Mouse (Mus musculus): ENCODE results near the gene Zc3h18.

Zc3h18 gene

DNA sequence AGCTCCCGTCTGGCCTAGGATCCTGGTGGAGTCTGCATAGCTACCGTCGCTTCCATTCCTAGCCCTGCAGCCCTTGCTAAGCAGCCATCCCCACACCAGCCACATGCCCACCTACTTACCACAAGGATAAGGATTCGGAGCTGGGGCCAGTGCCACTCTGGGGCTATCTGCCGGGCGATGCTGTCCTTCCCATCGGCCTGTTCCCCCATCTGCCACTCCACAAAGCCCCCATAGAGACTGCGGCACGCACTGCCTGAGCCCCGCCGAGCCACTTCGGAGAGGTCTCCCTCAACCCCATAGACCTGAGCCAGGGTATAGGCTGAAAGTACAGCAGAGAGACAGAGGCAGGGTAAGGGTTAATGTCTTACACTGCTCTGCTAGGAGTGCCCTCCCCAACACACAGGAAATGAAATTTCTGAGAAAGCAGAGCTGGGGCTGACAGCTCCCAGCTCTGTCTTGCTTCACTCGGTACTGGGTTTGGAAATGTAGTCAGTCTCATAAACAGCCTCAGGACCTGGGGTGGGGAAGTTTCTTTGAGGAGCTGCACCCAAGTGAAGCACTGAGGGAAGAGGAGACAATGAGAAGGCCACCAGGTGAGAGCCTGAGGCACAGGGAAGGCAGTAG lies 61.4 kb downstream of the Zc3h18 start:
- DNase-seq (ENCODE audit: low spot score) = no peak

DNA sequence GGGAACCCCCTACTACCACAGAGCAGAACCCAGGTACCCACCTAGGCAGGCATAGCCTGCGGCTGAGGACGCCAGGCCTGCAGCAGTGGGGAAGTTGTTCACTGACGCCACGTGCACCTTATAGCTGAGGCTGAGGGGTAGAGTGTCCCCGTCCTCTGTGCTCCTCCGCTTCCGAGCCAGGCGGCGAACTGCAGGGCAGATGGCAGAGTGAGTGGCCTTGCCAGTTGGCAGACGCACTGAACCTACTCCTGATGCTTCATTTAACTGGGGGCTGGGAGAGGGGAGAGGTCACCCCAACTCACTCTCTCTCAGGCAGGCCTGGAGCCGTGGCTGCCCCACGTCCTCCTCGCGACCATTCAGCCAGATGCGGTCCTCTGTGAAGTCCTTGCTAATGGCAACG lies 62.9 kb downstream of the Zc3h18 start:
- DNase-seq (ENCODE audit: low spot score) = no peak

DNA sequence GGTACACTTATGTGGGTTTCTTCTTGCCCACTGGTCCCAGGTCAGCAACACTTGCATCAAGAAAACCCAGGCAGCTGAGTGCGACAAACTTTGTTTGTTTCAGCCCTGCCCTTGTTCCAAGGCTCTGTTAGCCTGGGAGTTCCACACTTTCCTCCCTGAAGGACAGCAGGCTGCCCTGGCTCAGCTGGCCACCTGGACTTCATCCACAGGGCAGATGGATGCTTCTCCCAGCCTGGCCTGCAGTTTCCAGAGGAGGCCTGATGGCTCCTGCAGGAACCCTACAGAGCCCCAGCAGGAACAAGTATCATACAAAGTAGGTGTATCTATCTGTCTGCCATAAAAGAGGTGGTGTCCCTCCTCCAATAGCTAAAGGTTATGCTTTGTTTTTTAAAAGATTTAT lies 64.9 kb downstream of the Zc3h18 start:
- no peak for DNase-seq (ENCODE audit: low spot score)

DNA sequence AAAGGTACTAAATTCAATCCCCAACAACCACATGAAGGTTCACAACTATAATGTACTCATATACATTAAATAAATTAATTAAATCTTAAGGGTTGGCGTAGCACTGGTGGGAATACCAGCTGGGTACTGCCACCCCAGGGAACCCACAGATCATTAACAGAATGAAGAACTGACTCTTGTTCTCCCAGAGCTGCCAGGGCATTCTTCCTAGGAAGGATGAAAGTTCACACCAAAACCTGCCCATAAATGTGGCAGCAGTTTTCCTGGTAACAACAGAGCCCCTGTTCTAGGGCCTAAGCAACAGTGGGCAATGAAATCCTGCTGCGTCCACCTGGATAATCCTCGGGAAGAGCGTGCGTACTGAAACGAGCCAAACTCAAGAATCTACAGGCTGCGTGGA lies 65.9 kb downstream of the Zc3h18 start:
- DNase-seq (ENCODE audit: low spot score) = no peak

DNA sequence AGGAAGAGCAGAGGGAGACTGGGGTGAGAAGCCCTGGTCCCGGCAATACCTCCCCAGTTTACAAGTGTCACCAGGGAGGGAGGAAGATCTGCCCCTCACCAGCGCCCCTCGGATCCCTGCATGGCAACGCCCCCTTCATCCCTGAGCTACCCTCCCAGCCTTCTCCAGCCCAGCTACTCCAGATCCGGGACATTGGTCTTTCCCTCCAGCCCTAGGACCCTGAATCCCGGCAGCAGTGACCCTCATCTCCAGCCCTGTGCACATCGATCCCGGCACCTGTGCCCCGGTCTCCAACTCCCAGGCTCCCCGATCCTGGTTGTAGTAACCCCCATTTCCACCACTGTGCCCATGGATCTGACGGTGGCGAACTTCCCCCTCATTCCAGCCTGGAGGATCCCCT lies 66.4 kb downstream of the Zc3h18 start:
- DNase-seq (ENCODE audit: low spot score) = no peak

DNA sequence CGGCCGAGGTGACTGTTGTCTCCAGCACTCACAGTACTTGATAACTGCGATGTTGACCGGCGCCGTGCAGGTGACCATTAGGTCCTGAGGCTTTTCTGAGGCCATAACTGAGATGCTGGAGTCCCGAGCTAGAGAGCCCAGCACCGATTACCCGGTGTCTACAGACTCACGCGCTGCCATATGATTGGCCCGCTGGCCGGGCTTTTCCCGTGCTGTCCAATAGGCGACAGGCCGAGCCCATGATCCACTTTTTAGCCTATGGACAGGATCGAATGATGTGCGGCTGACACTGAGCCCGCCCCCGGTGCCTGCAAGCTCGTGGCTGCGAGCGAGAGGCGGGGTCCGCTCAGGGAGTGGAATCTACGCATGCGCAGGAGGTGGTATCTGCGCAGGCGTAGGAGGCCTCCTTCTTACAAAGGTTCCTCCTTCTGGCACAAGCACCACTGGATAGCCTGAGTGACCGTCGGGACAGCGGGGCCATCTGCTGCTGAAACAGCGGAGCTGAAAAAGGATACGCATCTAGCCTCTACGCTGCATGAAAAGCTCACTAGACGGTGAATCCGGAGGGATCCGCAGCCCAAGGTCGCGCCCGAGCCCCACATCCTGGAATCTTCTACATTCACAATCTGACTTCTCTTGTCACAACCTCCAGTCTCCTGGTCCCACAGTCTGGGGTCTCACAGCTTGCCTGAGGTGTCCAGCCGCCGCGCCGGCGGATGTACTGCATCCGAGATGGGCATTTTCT lies 67.0 kb downstream of the Zc3h18 start, which contains the start of gene Mvd:
Gene Mvd (minus strand): TSS at position 161 of the 745 bp plus-strand sequence.
- peak; percentile 99 for DNase-seq (ENCODE audit: low spot score)

DNA sequence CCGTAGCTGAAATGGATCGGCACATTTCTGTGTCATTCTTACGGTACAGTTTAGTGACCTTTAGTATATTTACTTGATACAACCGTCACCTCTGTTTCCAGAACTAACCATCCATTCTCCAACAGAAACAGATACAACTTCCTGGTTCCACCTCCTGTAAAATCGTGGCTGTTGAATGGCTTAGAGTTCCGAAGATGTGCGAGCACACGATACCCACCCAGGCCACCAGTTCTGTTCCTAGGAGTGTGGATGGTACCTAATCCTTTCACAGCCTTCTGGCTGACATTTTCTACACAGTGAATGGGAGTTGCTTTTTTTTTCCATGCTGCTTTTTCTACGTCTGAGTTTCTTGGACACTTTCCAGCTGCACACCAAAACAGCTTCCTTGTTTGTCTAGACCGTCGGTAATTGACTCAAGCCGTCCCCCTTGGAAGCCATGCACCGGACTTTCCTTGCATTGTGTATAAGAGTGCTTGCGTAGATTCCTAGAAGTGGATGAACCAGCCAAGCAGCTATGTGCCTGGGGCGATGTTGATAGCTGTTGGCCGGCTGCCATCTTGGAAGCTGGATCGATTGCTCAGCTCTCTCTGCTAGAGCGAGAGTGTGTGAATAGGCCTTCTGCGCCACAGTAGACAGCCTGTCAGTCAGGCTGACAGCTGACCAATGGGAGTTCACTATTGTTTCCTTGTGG lies 67.8 kb downstream of the Zc3h18 start:
- peak; percentile 96 for DNase-seq (ENCODE audit: low spot score)

DNA sequence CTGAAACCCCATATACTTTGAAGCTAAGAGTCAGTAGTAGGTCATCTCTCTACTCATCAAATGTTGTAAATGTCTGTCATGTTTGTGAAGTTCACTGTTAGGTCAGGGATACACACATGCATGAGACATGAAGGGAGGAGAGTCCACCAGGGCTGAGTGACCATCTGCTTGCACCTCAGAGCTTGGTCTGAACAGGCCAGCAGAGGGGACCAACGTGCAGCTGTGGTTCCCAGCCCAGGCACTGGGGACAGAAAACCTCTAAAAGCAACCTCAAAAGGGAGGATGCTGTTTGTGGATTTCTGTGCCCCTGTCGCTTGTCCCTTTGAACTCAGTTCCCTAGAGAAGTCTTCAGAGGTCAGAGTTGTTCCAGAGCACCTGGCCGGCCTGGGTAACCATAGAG lies 68.8 kb downstream of the Zc3h18 start:
- DNase-seq (ENCODE audit: low spot score) = no peak

DNA sequence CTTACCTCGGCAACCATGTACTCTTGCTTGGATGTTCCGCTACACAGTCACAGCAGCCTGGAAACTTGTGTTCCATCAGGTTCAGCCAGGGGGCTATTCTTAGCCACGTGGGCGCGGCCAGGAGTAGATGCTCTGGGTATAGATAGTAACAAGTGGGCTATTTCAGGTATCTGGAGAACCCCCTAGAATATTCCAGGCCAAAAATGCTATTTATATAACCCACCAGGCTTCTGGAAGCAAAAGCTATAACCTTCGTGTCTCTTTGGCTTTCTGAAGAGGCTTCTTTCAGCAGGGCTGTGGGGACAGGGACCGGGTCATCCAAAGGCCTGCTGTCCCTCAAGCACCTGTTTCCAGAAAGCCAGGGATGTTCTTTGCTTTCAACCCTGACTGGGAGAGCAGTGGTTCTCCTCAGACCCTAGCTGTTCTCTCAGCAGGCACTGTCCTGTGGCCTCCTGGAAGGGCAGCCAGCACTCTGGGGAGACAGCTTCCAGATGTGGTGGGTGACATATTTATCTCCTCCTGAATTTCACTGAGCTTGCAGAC lies 74.8 kb downstream of the Zc3h18 start:
- DNase-seq (ENCODE audit: low spot score) = no peak

DNA sequence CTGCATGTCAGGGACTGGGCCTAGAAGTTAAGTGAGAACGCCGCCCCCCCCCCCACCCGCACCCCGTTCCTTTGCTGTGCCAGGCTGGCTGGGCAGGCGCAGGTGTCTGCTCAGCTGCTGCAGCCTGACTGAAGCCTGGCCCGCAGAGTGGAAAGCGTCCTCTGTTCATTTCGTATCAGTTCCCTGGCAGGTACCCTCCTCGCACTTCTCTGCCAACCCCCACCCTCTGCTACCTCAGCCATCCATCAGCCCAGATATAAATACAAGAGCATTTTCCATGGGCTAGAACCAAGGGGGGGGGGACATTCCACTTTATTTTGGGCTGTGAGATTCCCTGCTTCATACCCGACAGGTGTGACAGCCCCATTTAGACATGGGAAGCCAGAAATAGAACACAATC lies 75.7 kb downstream of the Zc3h18 start:
- DNase-seq (ENCODE audit: low spot score) = no peak

DNA sequence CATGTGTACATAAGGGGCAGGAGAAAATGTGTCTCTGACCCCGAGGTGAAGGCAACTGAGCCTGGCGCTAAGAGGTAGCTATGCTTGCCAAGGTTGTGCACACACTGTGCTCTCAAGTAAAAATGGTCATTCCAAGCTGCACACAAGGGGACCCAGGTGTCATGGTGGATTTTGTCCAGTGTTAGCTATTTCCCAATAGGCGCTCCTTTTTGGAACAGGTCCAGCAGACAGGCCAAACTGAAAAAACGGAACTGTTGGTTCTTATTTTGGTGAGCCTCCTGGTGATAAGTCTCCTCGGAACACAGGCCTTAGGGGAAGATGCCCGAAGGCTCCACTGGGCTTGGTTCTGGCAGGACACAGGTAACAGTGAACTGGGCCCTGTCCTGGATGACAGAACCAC lies 78.0 kb downstream of the Zc3h18 start:
- no peak for DNase-seq (ENCODE audit: low spot score)

DNA sequence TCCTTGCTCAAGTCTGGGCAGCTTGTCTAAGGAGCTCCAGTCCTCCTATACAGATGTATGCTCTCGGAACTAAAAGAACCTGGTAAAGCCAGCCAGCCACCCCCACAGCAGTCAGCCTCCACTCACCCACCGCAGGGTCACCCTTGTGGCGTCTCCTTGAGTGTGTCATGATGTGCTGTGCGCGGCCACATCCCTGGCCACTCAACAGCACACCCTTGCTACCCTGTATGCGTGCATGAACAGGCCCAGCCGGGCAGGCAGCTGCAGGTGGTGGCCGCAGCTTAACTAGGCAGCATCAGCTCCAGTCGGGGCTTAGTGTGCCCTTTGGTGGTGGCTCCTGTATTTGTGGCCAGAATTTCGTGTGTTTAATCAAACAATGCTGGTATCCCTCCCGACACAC lies 80.8 kb downstream of the Zc3h18 start:
- no peak for DNase-seq (ENCODE audit: low spot score)

DNA sequence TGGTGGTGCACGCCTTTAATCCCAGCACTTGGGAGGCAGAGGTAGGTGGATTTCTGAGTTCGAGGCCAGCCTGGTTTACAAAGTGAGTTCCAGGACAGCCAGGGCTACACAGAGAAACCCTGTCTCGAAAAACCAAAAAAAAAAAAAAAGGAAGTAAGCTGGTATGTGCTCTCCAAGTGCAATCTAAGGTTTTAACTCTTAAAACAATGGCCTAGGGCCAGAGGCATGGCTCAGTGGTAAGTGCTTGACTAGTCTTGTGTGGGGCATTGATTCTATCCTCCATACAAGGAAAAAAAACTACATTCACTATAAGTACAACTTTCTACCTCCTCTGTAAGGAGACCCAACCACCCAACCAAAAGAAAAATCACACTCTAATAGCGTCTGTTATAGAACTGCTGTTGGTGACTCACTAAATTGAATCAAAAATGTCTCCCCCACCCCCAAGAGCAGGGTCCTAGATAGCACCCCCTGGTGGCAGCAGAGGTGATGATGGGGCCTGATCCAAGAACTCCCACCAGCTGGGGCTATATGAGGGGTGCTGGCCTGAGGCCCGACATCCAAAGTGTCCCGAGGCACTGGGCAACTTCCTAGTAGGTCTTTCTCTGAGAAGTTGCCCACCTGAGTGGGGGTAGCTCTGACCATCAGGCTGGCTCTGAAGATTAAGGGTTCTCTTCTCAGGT lies 83.0 kb downstream of the Zc3h18 start:
- no peak for DNase-seq (ENCODE audit: low spot score)

DNA sequence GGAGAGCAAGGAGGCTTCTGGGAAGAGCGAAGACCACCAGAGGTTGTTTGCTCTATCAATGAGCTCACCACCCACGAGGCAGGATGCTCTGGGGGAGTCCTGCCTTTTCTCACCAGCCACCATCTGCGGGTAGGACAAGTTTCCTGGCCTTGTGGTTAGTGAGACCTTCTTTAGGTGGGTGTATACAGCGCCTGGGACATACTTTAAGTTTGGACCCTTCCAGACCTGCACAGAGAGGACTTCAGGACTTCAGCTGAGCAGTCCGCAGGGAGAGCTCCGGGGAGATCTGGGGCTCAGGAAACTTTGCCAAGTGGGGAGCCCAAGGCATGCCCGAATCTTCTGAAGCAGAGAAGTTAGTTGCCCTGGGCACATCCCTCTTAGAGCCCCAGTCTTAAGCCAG lies 83.6 kb downstream of the Zc3h18 start:
- DNase-seq (ENCODE audit: low spot score) = no peak

DNA sequence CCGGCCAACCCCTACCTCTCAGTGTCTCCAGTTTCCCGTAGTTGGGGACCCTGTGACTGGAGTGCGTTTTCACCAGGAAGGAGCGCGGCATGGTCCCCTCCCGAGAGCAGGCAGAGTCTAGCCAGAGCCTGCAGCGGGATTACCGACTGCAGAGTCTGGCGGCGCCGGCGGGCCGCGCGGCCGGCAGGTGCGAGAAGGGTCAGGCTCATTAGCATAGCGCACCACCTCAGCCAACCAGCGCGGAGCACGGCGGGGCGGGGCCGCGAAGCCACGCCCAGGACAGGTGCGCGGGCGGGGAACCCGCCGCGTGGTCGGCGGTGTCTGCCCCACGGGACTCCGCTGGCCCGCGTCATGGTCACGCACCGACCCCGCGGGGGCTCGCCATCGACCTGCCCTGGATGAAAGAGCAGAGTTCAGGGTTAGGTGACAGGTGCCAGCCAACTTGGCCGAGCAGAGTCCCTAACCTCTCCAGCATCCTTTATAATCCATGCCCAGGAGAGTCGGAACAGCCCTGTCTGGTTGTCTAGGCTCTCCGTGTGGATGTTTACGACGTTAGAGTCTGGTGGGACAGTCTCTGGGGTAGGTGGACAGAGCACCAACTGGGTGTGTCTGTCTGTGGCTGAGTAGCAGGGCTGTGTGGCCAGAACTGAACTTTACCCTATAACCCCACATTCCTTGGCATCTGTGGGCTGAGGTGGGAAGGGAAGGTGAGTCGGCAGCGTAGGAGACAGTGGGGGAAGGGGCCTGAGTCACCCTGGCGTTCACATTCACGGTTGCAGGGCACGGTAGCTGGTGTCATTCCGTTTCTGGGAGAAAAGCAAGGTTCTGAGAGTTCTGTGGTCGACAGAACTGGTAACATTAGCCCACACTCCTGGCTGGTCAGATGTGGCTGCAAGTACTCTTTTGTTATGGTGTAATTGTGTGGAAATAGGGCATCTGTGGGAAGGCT lies 84.4 kb downstream of the Zc3h18 start, which contains the start of gene Snai3:
Gene Snai3 (minus strand): TSS at position 210 of the 949 bp plus-strand sequence.
- peak; percentile 27 for DNase-seq (ENCODE audit: low spot score)

DNA sequence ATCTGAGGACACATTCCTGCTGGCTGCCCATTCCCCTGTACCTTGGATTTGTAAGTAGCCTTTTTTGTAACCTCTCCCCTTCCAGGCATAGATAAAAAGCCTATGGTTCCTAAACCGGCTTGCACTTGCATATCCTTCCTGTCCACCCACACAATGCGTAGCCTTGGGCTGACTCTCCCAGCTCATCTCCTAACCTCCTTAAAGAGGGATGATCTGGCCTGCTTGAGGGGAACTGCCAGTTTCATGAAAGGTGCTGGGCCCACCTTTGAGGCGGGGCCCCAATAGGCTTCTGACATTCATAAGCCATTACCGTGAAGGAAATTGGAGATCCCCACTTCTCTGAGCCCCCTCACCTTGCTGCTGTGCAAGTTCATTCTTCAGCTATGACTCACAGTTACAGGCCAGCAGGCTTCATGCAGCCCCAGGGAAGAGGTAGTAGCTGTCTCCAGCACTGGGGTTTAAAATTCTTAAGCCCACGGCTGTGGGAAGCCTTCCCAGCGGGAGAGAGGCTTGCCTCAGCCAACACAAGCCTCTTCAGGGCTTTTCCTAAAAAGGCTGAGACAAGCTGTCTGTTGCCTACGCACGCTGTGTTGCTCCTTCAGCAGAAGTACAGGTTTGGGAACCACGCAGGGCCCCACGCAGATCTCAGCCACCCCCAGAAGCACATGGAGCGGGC lies 85.2 kb downstream of the Zc3h18 start:
- DNase-seq (ENCODE audit: low spot score) = no peak

DNA sequence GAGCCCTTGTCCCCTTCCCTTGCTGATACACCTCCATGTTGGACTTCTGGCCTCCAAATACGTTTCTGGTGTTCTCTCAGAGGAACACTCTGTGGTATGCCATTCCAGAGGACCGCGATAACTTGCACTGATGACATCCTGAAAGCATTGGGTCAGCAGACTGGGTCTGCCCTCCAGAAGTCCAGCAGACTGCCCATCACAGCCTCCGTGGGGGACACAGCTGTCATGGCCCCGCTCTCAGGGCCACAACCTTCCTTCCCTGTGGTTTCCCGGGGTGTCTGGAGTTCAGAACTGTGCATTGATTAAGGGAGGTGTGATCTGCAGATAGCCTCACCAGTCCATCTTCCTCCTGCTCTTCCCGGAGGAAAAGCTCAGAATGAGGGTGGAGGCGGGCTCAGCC lies 86.1 kb downstream of the Zc3h18 start:
- DNase-seq (ENCODE audit: low spot score) = no peak

DNA sequence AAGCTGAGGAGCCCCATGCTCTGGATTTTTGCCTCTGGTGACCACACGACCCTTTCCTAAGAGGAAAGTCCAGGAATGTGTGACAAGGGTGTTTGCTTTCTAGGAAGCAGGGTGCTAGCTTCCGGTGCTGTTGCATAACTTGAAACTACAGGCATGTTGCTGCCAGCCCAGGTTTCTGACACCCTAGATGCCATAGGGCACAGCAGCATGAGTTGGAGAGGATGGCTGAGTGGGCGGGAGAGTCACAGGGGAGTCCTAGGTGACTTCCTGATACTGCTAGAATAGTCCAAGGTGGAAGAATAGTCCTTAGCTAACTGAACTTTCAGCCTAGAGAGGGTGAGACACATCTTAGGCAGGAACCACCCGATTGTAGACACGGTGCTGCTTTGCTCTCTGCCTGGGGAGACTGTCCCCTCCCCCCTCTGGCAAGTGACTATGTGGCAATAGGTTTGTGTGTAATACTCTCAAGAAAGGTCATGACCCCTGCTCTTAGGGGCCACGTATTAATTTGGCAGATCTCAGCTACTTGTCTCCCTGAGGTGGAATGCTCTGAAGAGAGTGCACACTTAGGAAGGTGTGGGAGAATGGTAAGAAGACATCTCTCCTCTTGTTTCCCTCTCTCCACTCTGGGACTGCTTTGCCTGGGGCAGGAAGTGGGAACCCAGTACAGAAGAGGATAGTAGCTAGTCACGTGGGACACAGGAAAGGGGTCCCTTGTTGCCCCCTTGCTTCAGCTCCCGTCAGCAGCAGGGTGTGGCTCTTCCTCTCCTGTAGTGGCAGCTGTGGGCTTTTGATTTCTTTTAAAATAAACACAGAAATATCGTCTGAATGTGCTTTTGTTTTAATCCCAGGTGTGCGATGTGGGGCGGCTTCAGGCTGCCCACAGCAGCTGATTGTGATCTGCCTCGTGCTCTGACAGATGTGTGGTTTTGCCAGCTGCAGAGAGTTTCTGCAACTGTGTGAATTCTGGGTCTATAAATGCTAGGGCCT lies 87.5 kb downstream of the Zc3h18 start:
- peak; percentile 57 for DNase-seq (ENCODE audit: low spot score)

DNA sequence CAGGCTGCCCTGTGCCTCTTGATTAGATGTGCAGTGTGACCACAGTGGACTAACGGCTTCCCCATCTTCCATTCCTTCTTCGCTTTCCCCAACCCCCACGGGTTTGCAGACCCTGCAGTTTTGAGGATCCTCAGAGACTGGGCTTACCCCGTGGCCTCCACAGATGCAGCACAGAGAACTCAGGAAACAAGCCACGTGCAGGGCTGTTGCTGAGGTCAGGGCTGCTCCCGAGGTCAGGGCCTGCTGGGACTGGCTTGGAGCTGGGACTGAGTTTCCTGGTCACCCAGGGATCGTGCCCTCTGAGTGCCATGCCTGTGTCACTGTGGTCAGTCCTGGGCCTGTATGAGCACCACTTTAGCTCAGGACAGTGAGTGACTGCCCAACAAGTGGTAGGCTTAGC lies 88.6 kb downstream of the Zc3h18 start:
- no peak for DNase-seq (ENCODE audit: low spot score)

Measured in adipocyte (in vitro differentiated cells).